Mouse (Mus musculus) ES-Bruce4 (cell line): ENCODE measurements around the gene Pank3. TPM values are rescaled to one million over a fixed set of nuclear protein-coding genes. Genes with fewer than 3 reads are reported as not detected.
A peak's percentile ranks its signal among the peaks of the same experiment; 100 is the strongest.

Experiments used
- H3K27ac ChIP-seq: 2 replicates; pipeline ENCODE4 v1.5.1; 2012; ENCODE audit warnings: low read length, inconsistent platforms; ENCODE audit not compliant: insufficient read depth
- H3K27me3 ChIP-seq: 2 replicates; pipeline ENCODE4 v1.6.1; 2012; ENCODE audit warnings: mild to moderate bottlenecking, low read length, inconsistent platforms; ENCODE audit not compliant: control insufficient read depth, poor library complexity, insufficient read depth, severe bottlenecking
- H3K36me3 ChIP-seq: 2 replicates; pipeline ENCODE4 v1.6.1; 2012; ENCODE audit warnings: inconsistent platforms, mild to moderate bottlenecking, low read length, moderate library complexity; ENCODE audit not compliant: control insufficient read depth, poor library complexity, insufficient read depth, severe bottlenecking
- H3K4me1 ChIP-seq: one replicate; pipeline ENCODE4 v1.8.1; 2011; ENCODE audit warnings: low read length; ENCODE audit not compliant: control insufficient read depth, insufficient read depth
- H3K4me3 ChIP-seq: 2 replicates; pipeline ENCODE4 v1.5.1; 2011; ENCODE audit warnings: low read depth, mild to moderate bottlenecking, low read length
- H3K9ac ChIP-seq: 2 replicates; pipeline ENCODE4 v1.6.1; 2012; ENCODE audit warnings: low read depth, mild to moderate bottlenecking, inconsistent platforms; ENCODE audit not compliant: poor library complexity, severe bottlenecking
- H3K9me3 ChIP-seq: replicated peaks from 2 replicates; pipeline ENCODE4 v1.6.1; 2012; ENCODE audit warnings: mild to moderate bottlenecking, low read length, inconsistent platforms; ENCODE audit not compliant: control insufficient read depth, poor library complexity, insufficient read depth, severe bottlenecking
- CTCF ChIP-seq: IDR thresholded peaks from one replicate; pipeline ENCODE4 v1.8.1; 2011; ENCODE audit warnings: low read depth, low read length
- EP300 ChIP-seq: IDR thresholded peaks from 2 replicates; pipeline ENCODE4 v1.6.1; 2011; ENCODE audit warnings: low read depth, low read length; ENCODE audit not compliant: insufficient read depth
- POLR2A ChIP-seq: IDR thresholded peaks from one replicate; pipeline ENCODE4 v1.8.1; 2011; ENCODE audit warnings: low read length; ENCODE audit not compliant: insufficient read depth
- polyA plus RNA-seq: library from polyadenylated mRNA; stranded (reverse); fragments of >200 nt; gene quantifications from 2 replicates; pipeline ENCODE4 v1.2.4, GENCODE M21; 2011; ENCODE audit warnings: low read depth; ENCODE audit not compliant: missing spikeins, insufficient read depth, insufficient read length

Gene Pank3
- polyA plus RNA-seq, 1 experiment: 29.3 TPM

GRCm38 (mm10) chr11:35769746-35770437, 608 bp downstream of the Pank3 start:
- Histone ChIP-seq H3K9me3 (no peaks in the 10 kb centered on the region), H3K27me3 (no peaks in the 10 kb centered on the region), H3K9ac (peak overlapping the region; percentile 95), H3K27ac (peak overlapping the region; percentile 65; the same call in 1 of the 2 replicates), H3K4me3 (peak overlapping the region; percentile 97), H3K4me1 (no peaks in the 10 kb centered on the region), H3K36me3 (peaks cover 8% of the 10 kb centered on the region)
- TF ChIP-seq POLR2A (no peak), CTCF (no peak), EP300 (no peak)

- Histone ChIP-seq H3K27me3 (no peaks in the 10 kb centered on the region), H3K9ac (peak overlapping the region; percentile 95), H3K27ac (peak overlapping the region; percentile 15; the same call in 1 of the 2 replicates), H3K36me3 (peaks cover 11% of the 10 kb centered on the region), H3K4me1 (no peaks in the 10 kb centered on the region), H3K4me3 (peak overlapping the region; percentile 40), H3K9me3 (no peaks in the 10 kb centered on the region)
- TF ChIP-seq POLR2A: no peak
These were observed 1.6 kb downstream of the Pank3 start for GRCm38 (mm10) chr11:35770741-35771504.

- peaks cover 50% of the 10 kb centered on the region for H3K36me3 ChIP-seq
- H3K9me3 ChIP-seq: no peaks in the 10 kb centered on the region
- H3K9ac ChIP-seq: no peak overlapping the region
- no peaks in the 10 kb centered on the region for H3K4me1 ChIP-seq
- no peaks in the 10 kb centered on the region for H3K27me3 ChIP-seq
- H3K4me3 ChIP-seq: no peak overlapping the region
- TF ChIP-seq EP300: no peak
- TF ChIP-seq POLR2A: no peak
- no peak for TF ChIP-seq CTCF
- no peak overlapping the region for H3K27ac ChIP-seq
These were observed 6.3 kb downstream of the Pank3 start for GRCm38 (mm10) chr11:35775606-35776005.

GRCm38 (mm10) chr11:35776452-35776851, 7.2 kb downstream of the Pank3 start:
- H3K36me3 ChIP-seq: peaks cover 51% of the 10 kb centered on the region
- H3K9ac ChIP-seq: no peak overlapping the region

GRCm38 (mm10) chr11:35780336-35780735, 11.1 kb downstream of the Pank3 start:
- Histone ChIP-seq H3K27ac (no peak overlapping the region), H3K4me3 (no peak overlapping the region), H3K36me3 (peaks cover 75% of the 10 kb centered on the region), H3K4me1 (no peaks in the 10 kb centered on the region), H3K27me3 (no peaks in the 10 kb centered on the region), H3K9me3 (no peaks in the 10 kb centered on the region), H3K9ac (no peak overlapping the region)
- TF ChIP-seq EP300: no peak
- no peak for TF ChIP-seq POLR2A
- no peak for TF ChIP-seq CTCF

More at GRCm38 (mm10) chr11:35776452-35776851, 7.2 kb downstream of the Pank3 start:
- H3K9me3 ChIP-seq: no peaks in the 10 kb centered on the region
- H3K4me3 ChIP-seq: no peak overlapping the region
- TF ChIP-seq EP300 (no peak), CTCF (no peak)
- H3K4me1 ChIP-seq: no peaks in the 10 kb centered on the region
- H3K27me3 ChIP-seq: no peaks in the 10 kb centered on the region
- H3K27ac ChIP-seq: no peak overlapping the region

- Histone ChIP-seq H3K4me3 (no peak overlapping the region), H3K9ac (no peak overlapping the region), H3K27ac (no peak overlapping the region), H3K27me3 (no peaks in the 10 kb centered on the region), H3K9me3 (no peaks in the 10 kb centered on the region), H3K36me3 (peaks cover 64% of the 10 kb centered on the region), H3K4me1 (no peaks in the 10 kb centered on the region)
- TF ChIP-seq POLR2A: no peak
- no peak for TF ChIP-seq EP300
- TF ChIP-seq CTCF: no peak
These were observed 13.2 kb downstream of the Pank3 start for GRCm38 (mm10) chr11:35782444-35782843.
